In genomic region chr4:156235360-156235770, GRCm38 (mm10) we compare ENCODE assay signal across 8 mouse cellular contexts. TPM values are rescaled to one million over a fixed set of nuclear protein-coding genes. Genes with fewer than 3 reads are reported as not detected.
DNase-seq lines count a peak whose midpoint lies in the region; ATAC-seq and TF ChIP-seq lines count a peak whose summit lies in the region.

No protein-coding gene starts in this region.

- H3K27ac ChIP-seq in forebrain, embryonic 14.5 days (ENCODE audit: low read depth, low read length), result peak overlapping the region; percentile 85
- peak overlapping the region; percentile 88 for H3K27ac ChIP-seq in liver, embryonic 14.5 days

- H3K4me1 ChIP-seq in forebrain, embryonic 14.5 days (ENCODE audit: control insufficient read depth, insufficient read depth, low read length), result peaks cover 7% of the 10 kb centered on the region; the same call in 1 of the 2 replicates
- H3K4me1 ChIP-seq in liver, embryonic 14.5 days (replicated peaks; ENCODE audit: control insufficient read depth in 2 of 2, insufficient read depth in 2 of 2, low read length in 1 of 2), result peaks cover 4 to 7% of the 10 kb centered on the region in 2 experiments; a peak in 2 of 4 replicates

- TF ChIP-seq EP300 in liver, embryonic 14.5 days (IDR thresholded peaks at IDR 0.05; ENCODE audit: low read depth), result no peak

- peaks cover 60% of the 10 kb centered on the region for H3K36me3 ChIP-seq in forebrain, embryonic 14.5 days (ENCODE audit: control insufficient read depth, insufficient read depth, low read length)
- H3K36me3 ChIP-seq in liver, embryonic 14.5 days (replicated peaks; ENCODE audit: control insufficient read depth, insufficient read depth, low read depth), result peaks cover 37% of the 10 kb centered on the region
- H3K36me3 ChIP-seq in splenic B cell, adult 2 months (ENCODE audit: control insufficient read depth, insufficient read depth, low read length, poor library complexity, severe bottlenecking), result peaks cover 14% of the 10 kb centered on the region

- peak; percentile 41; the same call in 1 of the 2 replicates for TF ChIP-seq CTCF in liver, embryonic 14.5 days (IDR thresholded peaks at IDR 0.05; ENCODE audit: low read depth)

- H3K9me3 ChIP-seq in forebrain, embryonic 14.5 days (replicated peaks; ENCODE audit: control insufficient read depth, low read length), result no peaks in the 10 kb centered on the region
- H3K9me3 ChIP-seq in liver, embryonic 14.5 days (ENCODE audit: control insufficient read depth, low read length), result no peaks in the 10 kb centered on the region

- H3K27me3 ChIP-seq in forebrain, embryonic 14.5 days (replicated peaks; ENCODE audit: control insufficient read depth, insufficient read depth, low read length), result no peaks in the 10 kb centered on the region
- H3K27me3 ChIP-seq in liver, embryonic 14.5 days (ENCODE audit: control insufficient read depth, insufficient read depth, low read length), result no peaks in the 10 kb centered on the region
- no peaks in the 10 kb centered on the region for H3K27me3 ChIP-seq in splenic B cell, adult 2 months (ENCODE audit: control insufficient read depth, insufficient read depth, low read length, poor library complexity, severe bottlenecking)

- ATAC-seq in forebrain, embryonic 14.5 days, result peak; percentile 45
- ATAC-seq in liver, embryonic 14.5 days (ENCODE audit: insufficient read depth), result peak; percentile 54

- H3K4me2 ChIP-seq in forebrain, embryonic 14.5 days (ENCODE audit: low read length), result peak overlapping the region; percentile 88
- peak overlapping the region; percentile 95 for H3K4me2 ChIP-seq in liver, embryonic 14.5 days (ENCODE audit: low read depth)

- H3K4me3 ChIP-seq in forebrain, embryonic 14.5 days (ENCODE audit: low read depth, low read length), result peak overlapping the region; percentile 94
- peak overlapping the region; percentile 86 to 99 for H3K4me3 ChIP-seq in liver, embryonic 14.5 days (ENCODE audit: insufficient read depth in 1 of 2, low read depth in 2 of 2, low read length in 2 of 2)

- peak; percentile 19 for DNase-seq in kidney, adult 9 months
- DNase-seq in kidney, adult 18-20 months, result no peak
- peak; percentile 70 for DNase-seq in NIH3T3 (ENCODE audit: low read depth)
- DNase-seq in forebrain, embryonic 14.5 days (ENCODE audit: low spot score), result peak; percentile 88
- DNase-seq in liver, embryonic 14.5 days (ENCODE audit: low read depth in 3 of 3, low spot score in 3 of 3), result peak in 2 of 3 experiments; percentile 45 to 63
- DNase-seq in splenic B cell, adult 2 months (ENCODE audit: low read depth, low spot score), result peak; percentile 31
- no peak for DNase-seq in right cerebral cortex, postnatal 4 days
- no peak for DNase-seq in left cerebral cortex, postnatal 4 days

- intact Hi-C loops in left cerebral cortex, postnatal 4 days (cut with DNase I), result no loop called here

- peak overlapping the region; percentile 71 for H3K9ac ChIP-seq in forebrain, embryonic 14.5 days (ENCODE audit: low read length)
- peak overlapping the region; percentile 86 for H3K9ac ChIP-seq in liver, embryonic 14.5 days (replicated peaks)

- under 1% methylated on average over 15 of the region's 15 CpGs for WGBS in forebrain, embryonic 14.5 days
- 1% methylated on average over 15 of the region's 15 CpGs for WGBS in liver, embryonic 14.5 days (ENCODE audit: insufficient replicate concordance)

RNA-seq across cellular contexts. Expression of gene Noc2l, which starts 0.4 kb away (rescaled TPM):
- 43.3 and 45.5 TPM in 2 replicates for polyA plus RNA-seq in forebrain, embryonic 14.5 days (2014; fragmentation: Nextera tagmentation; extraction: Ambion mirVana)
- 62.7 and 68.0 TPM in 2 replicates for polyA plus RNA-seq in liver, embryonic 14.5 days (2012; rRNA removed)
- polyA plus RNA-seq in liver, embryonic 14.5 days (2014; fragmentation: Nextera tagmentation; extraction: Ambion mirVana), result 40.2 and 50.7 TPM in 2 replicates
- total RNA-seq in left cerebral cortex, postnatal 4 days (2021), result 10 to 100 TPM; 77.3 to 78.3 TPM

RNA-seq across cellular contexts. Expression of gene Plekhn1, which starts 0.7 kb away (rescaled TPM):
- polyA plus RNA-seq in forebrain, embryonic 14.5 days (2014; fragmentation: Nextera tagmentation; extraction: Ambion mirVana), result 19.2 and 21.7 TPM in 2 replicates
- 9.9 and 10.8 TPM in 2 replicates for polyA plus RNA-seq in liver, embryonic 14.5 days (2012; rRNA removed)
- 2.7 and 5.2 TPM in 2 replicates for polyA plus RNA-seq in liver, embryonic 14.5 days (2014; fragmentation: Nextera tagmentation; extraction: Ambion mirVana)
- 10 to 100 TPM; 46.0 to 46.9 TPM for total RNA-seq in left cerebral cortex, postnatal 4 days (2021)

RNA-seq across cellular contexts. Expression of gene Perm1, which starts 19.7 kb away (rescaled TPM):
- 0.83 and 0.99 TPM in 2 replicates for polyA plus RNA-seq in forebrain, embryonic 14.5 days (2014; fragmentation: Nextera tagmentation; extraction: Ambion mirVana)
- 0.03 TPM in 2 replicates for polyA plus RNA-seq in liver, embryonic 14.5 days (2012; rRNA removed)
- polyA plus RNA-seq in liver, embryonic 14.5 days (2014; fragmentation: Nextera tagmentation; extraction: Ambion mirVana), result 0.05 TPM in 1 of 2 replicates, not detected in the other
- under 1 TPM; 0.36 to 0.46 TPM for total RNA-seq in left cerebral cortex, postnatal 4 days (2021)

RNA-seq across cellular contexts. Expression of gene Samd11, which starts 20.1 kb away (rescaled TPM):
- 0.98 and 1.2 TPM in 2 replicates for polyA plus RNA-seq in forebrain, embryonic 14.5 days (2014; fragmentation: Nextera tagmentation; extraction: Ambion mirVana)
- polyA plus RNA-seq in liver, embryonic 14.5 days (2012; rRNA removed), result 56.1 and 56.9 TPM in 2 replicates
- 21.5 and 24.8 TPM in 2 replicates for polyA plus RNA-seq in liver, embryonic 14.5 days (2014; fragmentation: Nextera tagmentation; extraction: Ambion mirVana)
- total RNA-seq in left cerebral cortex, postnatal 4 days (2021), result 1 to 10 TPM; 4.7 to 5.3 TPM

RNA-seq across cellular contexts. Expression of gene AW011738, which starts 32.3 kb away (rescaled TPM):
- 1.2 TPM in 2 replicates for polyA plus RNA-seq in forebrain, embryonic 14.5 days (2014; fragmentation: Nextera tagmentation; extraction: Ambion mirVana)
- 0.49 and 0.66 TPM in 2 replicates for polyA plus RNA-seq in liver, embryonic 14.5 days (2012; rRNA removed)
- polyA plus RNA-seq in liver, embryonic 14.5 days (2014; fragmentation: Nextera tagmentation; extraction: Ambion mirVana), result 0.23 TPM in 1 of 2 replicates, not detected in the other
- 1 to 10 TPM; 5.2 to 6.4 TPM for total RNA-seq in left cerebral cortex, postnatal 4 days (2021)

Comparison
In these comparisons a context has a peak if more than half of its experiments do, and no peak if none do; other contexts are left out.
1. DNase-seq: peak in kidney, adult 9 months (single experiment), NIH3T3 (single experiment), forebrain, embryonic 14.5 days (single experiment), liver, embryonic 14.5 days (2 of 3) and splenic B cell, adult 2 months (single experiment); none in kidney, adult 18-20 months (single experiment), right cerebral cortex, postnatal 4 days (single experiment) and left cerebral cortex, postnatal 4 days (single experiment).